21 mouse cellular contexts compared by ENCODE assay signal in the genomic region with DNA sequence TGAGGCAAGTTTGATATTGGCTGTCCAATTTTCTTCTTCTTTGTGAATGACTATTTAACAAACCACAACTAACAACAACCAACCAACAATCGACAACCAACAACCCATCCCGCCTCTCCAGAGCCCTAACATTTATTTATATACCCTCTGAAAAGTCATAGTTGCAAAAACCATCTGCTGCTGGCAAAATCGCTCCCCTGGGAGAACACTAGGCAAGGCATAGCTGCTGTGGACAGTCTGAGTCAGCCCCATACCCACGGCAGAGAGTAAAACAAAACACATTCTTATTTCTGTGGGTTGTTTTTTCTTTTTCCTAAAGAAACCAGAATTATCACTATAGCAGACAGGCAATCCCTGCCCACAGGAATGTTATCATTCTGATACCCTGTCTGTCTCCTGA.
DNase-seq lines count a peak whose midpoint lies in the region; ATAC-seq and TF ChIP-seq lines count a peak whose summit lies in the region.
"Had no signal": no experiment of that assay in that cellular context is flagged by ENCODE, and none has a peak within 500 bp of the region (broad histone marks: within the 10 kb centered on the region; RNA-seq: fewer than 3 reads in every experiment).

No protein-coding gene starts in this region.

- no peaks in the 10 kb centered on the region for H3K36me3 ChIP-seq in heart, embryonic 11.5 days (ENCODE audit: control insufficient read depth, insufficient read depth, low read length)
- no peaks in the 10 kb centered on the region for H3K36me3 ChIP-seq in forebrain, postnatal 0 days (ENCODE audit: insufficient read depth)
- H3K36me3 ChIP-seq: forebrain, embryonic 12.5 days; hindbrain, embryonic 12.5 days; kidney, embryonic 15.5 days; limb, embryonic 13.5 days; liver, embryonic 12.5 days; midbrain, embryonic 12.5 days had no signal

- no peaks in the 10 kb centered on the region for H3K4me1 ChIP-seq in heart, embryonic 11.5 days (ENCODE audit: control insufficient read depth, insufficient read depth, low read length)
- H3K4me1 ChIP-seq in forebrain, postnatal 0 days (ENCODE audit: insufficient read depth): no peaks in the 10 kb centered on the region
- H3K4me1 ChIP-seq: liver, embryonic 12.5 days had no signal

- H3K27me3 ChIP-seq in heart, embryonic 11.5 days (ENCODE audit: control insufficient read depth, insufficient read depth, low read length): no peaks in the 10 kb centered on the region
- H3K27me3 ChIP-seq in forebrain, postnatal 0 days (ENCODE audit: insufficient read depth, low read length): no peaks in the 10 kb centered on the region
- H3K27me3 ChIP-seq: forebrain, embryonic 12.5 days; hindbrain, embryonic 12.5 days; kidney, embryonic 15.5 days; limb, embryonic 13.5 days; liver, embryonic 12.5 days; midbrain, embryonic 12.5 days had no signal

- no peaks in the 10 kb centered on the region for H3K9me3 ChIP-seq in heart, embryonic 11.5 days (replicated peaks; ENCODE audit: control insufficient read depth, low read length)
- no peaks in the 10 kb centered on the region for H3K9me3 ChIP-seq in forebrain, postnatal 0 days (ENCODE audit: low read length)
- H3K9me3 ChIP-seq: forebrain, embryonic 12.5 days; hindbrain, embryonic 12.5 days; kidney, embryonic 15.5 days; limb, embryonic 13.5 days; liver, embryonic 12.5 days; midbrain, embryonic 12.5 days had no signal

- no peak overlapping the region for H3K27ac ChIP-seq in heart, embryonic 11.5 days (ENCODE audit: low read depth, low read length)
- no peak overlapping the region for H3K27ac ChIP-seq in forebrain, postnatal 0 days (ENCODE audit: low read depth, low read length)
- H3K27ac ChIP-seq: forebrain, embryonic 12.5 days; hindbrain, embryonic 12.5 days; kidney, embryonic 15.5 days; limb, embryonic 13.5 days; liver, embryonic 12.5 days; midbrain, embryonic 12.5 days had no signal

- no peak for ATAC-seq in heart, embryonic 11.5 days (replicated peaks; ENCODE audit: insufficient number of reproducible peaks, low FRiP score, low TSS enrichment)
- no peak for ATAC-seq in forebrain, postnatal 0 days
- ATAC-seq: intestine, postnatal 0 days; liver, embryonic 12.5 days had no signal

- 63% methylated on average over 4 of the region's 4 CpGs for WGBS in heart, embryonic 11.5 days (ENCODE audit: insufficient replicate concordance)
- 64% methylated on average over 4 of the region's 4 CpGs for WGBS in forebrain, postnatal 0 days

- no peak overlapping the region for H3K4me2 ChIP-seq in heart, embryonic 11.5 days
- no peak overlapping the region for H3K4me2 ChIP-seq in forebrain, postnatal 0 days (ENCODE audit: low read depth)
- H3K4me2 ChIP-seq: forebrain, embryonic 12.5 days; hindbrain, embryonic 12.5 days; kidney, embryonic 15.5 days; limb, embryonic 13.5 days; liver, embryonic 12.5 days; midbrain, embryonic 12.5 days had no signal

- no peak overlapping the region for H3K9ac ChIP-seq in heart, embryonic 11.5 days (ENCODE audit: low read depth, low read length)
- no peak overlapping the region for H3K9ac ChIP-seq in forebrain, postnatal 0 days
- H3K9ac ChIP-seq: forebrain, embryonic 12.5 days; hindbrain, embryonic 12.5 days; kidney, embryonic 15.5 days; limb, embryonic 13.5 days; liver, embryonic 12.5 days; midbrain, embryonic 12.5 days had no signal

- no peak overlapping the region for H3K4me3 ChIP-seq in heart, embryonic 11.5 days (ENCODE audit: low read depth, low read length)
- no peak overlapping the region for H3K4me3 ChIP-seq in forebrain, postnatal 0 days (ENCODE audit: low read depth, low read length)
- H3K4me3 ChIP-seq: forebrain, embryonic 12.5 days; heart, adult 2 months; hindbrain, embryonic 12.5 days; kidney, embryonic 15.5 days; limb, embryonic 13.5 days; liver, embryonic 12.5 days; midbrain, embryonic 12.5 days had no signal

- TF ChIP-seq CTCF in forebrain, postnatal 0 days (IDR thresholded peaks at IDR 0.05; ENCODE audit: low read depth): no peak

- DNase-seq in heart, adult 11 months: peak; percentile 80
- DNase-seq in right cerebral cortex, postnatal 25 days: peak; percentile 38
- DNase-seq in right cerebral cortex, postnatal 14 days: no peak
- peak; percentile 7 for DNase-seq in fibroblast of lung, adult 2 months (ENCODE audit: low read depth)
- no peak for DNase-seq in forebrain, postnatal 0 days
- DNase-seq in urinary bladder, postnatal 25 days (ENCODE audit: low spot score): no peak
- DNase-seq: cerebellum, adult 11-12 months; gastrocnemius, postnatal 10 days; kidney, postnatal 36 days; lung, adult 18-20 months; lung, postnatal 10 days; thymus, postnatal 25 days had no signal

Comparison
In these comparisons a context has a peak if more than half of its experiments do, and no peak if none do; other contexts are left out.
1. DNase-seq: peak in heart, adult 11 months (single experiment), right cerebral cortex, postnatal 25 days (single experiment) and fibroblast of lung, adult 2 months (single experiment); none in right cerebral cortex, postnatal 14 days (single experiment), forebrain, postnatal 0 days (single experiment) and urinary bladder, postnatal 25 days (single experiment).